Mouse (Mus musculus) mesoderm, embryonic 11.5 days (tissue): ENCODE results near the gene Gpi1.
"Not testable (repeated sequence)": the region's sequence is repeated elsewhere in the genome, so short reads cannot be mapped to it uniquely, and the experiment has no call there.

Experiments used
- DNase-seq: peaks from one replicate; pipeline ENCODE4 v3.0.0-alpha.2; 2012; ENCODE audit warnings: low read depth, low spot score

Gpi1 gene

DNA sequence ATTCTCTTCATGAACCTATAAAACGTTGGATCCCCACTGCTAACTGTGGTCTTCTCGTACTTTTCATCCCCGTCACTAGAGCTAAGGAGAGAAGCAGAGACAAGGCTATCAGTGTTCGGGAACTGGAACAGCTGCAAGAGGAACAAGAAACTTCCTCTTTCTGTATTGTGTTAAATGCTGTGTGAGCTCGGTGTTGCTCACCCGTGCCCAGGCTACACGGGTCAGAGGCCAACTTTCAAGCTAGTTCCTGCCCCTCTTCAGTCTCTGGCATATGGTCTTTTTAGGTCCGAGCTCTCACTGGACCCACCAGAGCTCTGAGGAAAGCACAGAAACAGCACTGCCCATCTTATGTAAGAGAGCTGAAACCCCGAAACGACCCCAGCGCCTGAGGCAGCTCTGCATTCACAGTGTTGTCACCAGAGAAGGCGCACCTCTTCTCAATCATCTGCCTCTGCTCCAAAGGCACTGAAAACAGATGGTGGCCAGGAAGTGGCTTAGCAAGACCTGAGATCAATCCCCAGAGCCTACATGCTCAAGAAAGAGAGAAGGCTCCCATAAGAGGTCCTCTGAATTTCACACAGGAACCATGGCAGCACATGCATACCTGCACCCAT, 40.7 kb downstream of the Gpi1 start:
- no peak for DNase-seq

DNA sequence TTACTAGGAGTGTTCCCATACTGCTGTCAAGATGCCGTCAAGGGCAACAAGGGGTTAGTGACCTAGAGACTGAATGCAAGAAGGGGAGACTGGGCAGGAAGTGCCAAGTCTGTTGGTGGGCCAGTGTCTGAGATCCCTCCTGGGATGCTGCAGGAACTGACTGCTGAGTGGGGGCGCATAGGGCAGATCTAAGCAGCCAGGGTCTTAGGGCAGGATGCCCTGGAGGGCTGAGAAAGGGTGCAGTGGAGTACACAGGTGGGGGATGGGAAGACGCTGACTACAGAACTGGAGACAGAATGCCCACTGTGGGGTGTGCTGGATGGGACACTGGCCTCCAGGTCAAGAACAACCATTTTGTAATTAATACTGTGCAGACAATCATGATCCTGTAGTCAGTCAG, 46.3 kb downstream of the Gpi1 start:
- no peak for DNase-seq

- no peak for DNase-seq
Observed at GRCm38 (mm10) chr7:34183356-34183755, 46.8 kb downstream of the Gpi1 start.

- not testable (repeated sequence) for DNase-seq
Observed at GRCm38 (mm10) chr7:34176241-34176640, 53.9 kb downstream of the Gpi1 start.

- no peak for DNase-seq
Observed at GRCm38 (mm10) chr7:34172251-34172650, 57.9 kb downstream of the Gpi1 start.

GRCm38 (mm10) chr7:34169454-34169853, 60.7 kb downstream of the Gpi1 start, which contains the start of gene Uba2:
TSS of gene Uba2 (minus strand) at chr7:34169599.
- no peak for DNase-seq

DNA sequence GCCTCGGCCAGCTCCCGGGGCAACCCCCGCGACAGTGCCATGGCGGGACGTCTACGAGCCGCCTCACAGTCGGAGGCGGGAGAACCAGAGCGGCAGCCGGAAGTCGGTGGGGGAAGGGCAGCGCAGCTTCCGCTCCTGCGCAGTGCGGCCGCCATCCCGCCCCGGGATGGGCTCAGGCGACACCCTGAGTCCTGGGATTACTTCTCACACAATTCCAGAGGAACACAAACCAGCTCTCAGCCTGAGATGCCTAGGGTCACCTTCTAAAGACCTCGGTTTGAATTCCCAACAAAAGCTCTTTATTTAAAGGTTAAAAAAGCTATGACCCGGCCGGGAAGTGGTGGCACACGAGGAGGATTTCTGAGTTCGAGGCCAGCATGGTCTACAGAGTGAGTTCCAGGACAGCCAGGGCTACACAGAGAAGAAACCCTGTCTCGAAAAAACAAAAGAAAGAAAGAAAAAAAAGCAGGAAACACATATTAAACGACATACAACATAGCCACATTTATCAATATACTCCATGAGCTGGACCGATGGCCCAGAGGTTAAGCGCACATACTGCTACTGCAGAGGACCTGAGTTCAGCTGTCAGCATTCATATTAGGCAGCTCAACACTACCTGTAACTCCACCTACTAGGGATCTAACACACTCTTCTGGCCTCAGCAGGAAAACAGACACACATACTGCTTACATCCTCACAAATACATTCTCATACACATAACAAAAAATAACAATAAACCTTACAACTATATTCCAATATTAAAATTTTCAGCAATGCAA, 61.5 kb downstream of the Gpi1 start:
- DNase-seq: peak; percentile 92

- DNase-seq: peak; percentile 23
Observed at GRCm38 (mm10) chr7:34167766-34168469, 62.2 kb downstream of the Gpi1 start.

- peak; percentile 26 for DNase-seq
Observed at GRCm38 (mm10) chr7:34166850-34167249, 63.3 kb downstream of the Gpi1 start.

DNA sequence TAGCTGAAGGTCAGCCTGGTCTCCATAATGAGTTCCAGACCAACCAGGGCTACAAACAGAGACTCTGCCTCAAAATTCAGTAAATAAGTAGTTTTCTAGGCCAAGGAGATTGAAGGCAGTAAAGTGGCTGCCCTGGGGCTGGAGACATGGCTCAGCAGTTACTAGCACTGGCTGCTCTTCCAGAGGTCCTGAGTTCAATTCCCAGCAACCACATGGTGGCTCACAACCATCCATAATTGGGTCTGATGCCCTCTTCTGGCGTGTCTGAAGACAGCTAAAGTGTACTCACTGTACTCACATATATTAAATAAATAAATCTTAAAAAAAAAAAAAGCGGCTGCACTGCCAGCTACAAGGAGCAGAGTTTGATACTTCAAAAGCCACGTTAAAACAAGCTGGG, 64.1 kb downstream of the Gpi1 start:
- DNase-seq: no peak

DNA sequence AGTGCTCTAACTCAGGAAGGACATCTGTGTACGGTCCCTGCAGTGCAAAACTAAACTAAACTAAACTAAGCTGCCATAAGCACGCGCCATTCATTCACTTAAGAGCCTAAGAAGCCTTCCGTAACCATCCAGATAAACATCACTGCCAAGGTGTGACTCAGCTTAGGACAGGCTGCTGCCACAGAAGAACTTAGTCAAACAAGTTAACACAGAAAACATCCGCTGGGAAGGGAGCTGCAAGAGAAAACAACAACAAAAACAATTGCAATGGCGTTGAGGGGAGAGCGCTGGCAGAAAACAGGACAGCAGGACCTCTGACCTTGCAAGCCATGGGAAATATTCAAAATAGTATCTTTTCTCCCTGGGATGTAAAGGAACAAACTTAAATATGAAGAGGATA, 65.5 kb downstream of the Gpi1 start:
- DNase-seq: no peak

DNA sequence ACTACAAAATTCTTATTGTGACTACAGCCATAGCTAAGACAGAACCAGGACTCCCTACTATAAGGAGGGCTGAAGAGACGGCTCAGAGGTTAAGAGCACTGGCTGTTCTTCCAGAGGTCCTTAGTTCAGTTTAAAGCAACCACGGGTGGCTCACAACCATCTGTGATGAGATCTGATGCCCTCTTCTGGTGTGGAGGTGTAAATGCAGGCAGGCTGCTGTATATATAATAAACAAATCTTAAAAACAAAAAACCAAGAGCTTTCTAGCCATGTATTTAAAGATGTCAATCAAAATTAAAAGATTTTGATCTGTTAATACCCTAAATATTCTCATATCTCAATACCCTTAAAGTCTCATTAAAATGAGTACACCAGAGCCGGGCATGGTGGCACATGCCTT, 71.0 kb downstream of the Gpi1 start:
- DNase-seq: no peak

GRCm38 (mm10) chr7:34157994-34158393, 72.1 kb downstream of the Gpi1 start:
- DNase-seq: no peak
